Mouse (Mus musculus) MEL (cell line): ENCODE measurements around the gene Cblc. TPM values are rescaled to one million over a fixed set of nuclear protein-coding genes. Genes with fewer than 3 reads are reported as not detected.

Source experiments
- DNase-seq: peaks from one replicate; pipeline ENCODE4 v3.0.0; 2011; ENCODE audit warnings: low read depth, low spot score
- H3K27ac ChIP-seq: 2 replicates; pipeline ENCODE4 v1.5.1; 2012; ENCODE audit warnings: low read depth, mild to moderate bottlenecking, control low read depth, low read length, moderate library complexity; ENCODE audit not compliant: control insufficient read depth
- H3K27me3 ChIP-seq, 2 experiments: fragments of 150-350 bp in 1 of 2; sonication (generic) in 1 of 2; 2 replicates each; pipeline ENCODE4 v1.6.1; 2012; ENCODE audit warnings: low read length in 2 of 2, mild to moderate bottlenecking in 2 of 2, improper control_type of control experiment in 1 of 2, moderate library complexity in 1 of 2; ENCODE audit not compliant: insufficient read depth in 2 of 2, control insufficient read depth in 1 of 2
- H3K36me3 ChIP-seq, 2 experiments: 2 replicates each; pipeline ENCODE4 v1.6.1; 2012 to 2014; ENCODE audit warnings: low read length in 2 of 2, improper control_type of control experiment in 1 of 2, inconsistent platforms in 1 of 2, mild to moderate bottlenecking in 1 of 2; ENCODE audit not compliant: insufficient read depth in 2 of 2, control insufficient read depth in 1 of 2
- H3K4me1 ChIP-seq, 2 experiments: fragments of 150-350 bp in 1 of 2; sonication (generic) in 1 of 2; 2 replicates each; pipeline ENCODE4 v1.6.1; 2012; ENCODE audit warnings: low read length in 2 of 2, improper control_type of control experiment in 1 of 2, mild to moderate bottlenecking in 1 of 2; ENCODE audit not compliant: insufficient read depth in 2 of 2, control insufficient read depth in 1 of 2
- H3K4me3 ChIP-seq, 2 experiments: fragments of 150-350 bp in 1 of 2; sonication (generic) in 1 of 2; 2 replicates each; pipeline ENCODE4 v1.5.1; 2012; ENCODE audit warnings: low read depth in 2 of 2, low read length in 2 of 2, mild to moderate bottlenecking in 2 of 2, moderate library complexity in 2 of 2, control low read depth in 1 of 2, improper control_type of control experiment in 1 of 2; ENCODE audit not compliant: control insufficient read depth in 1 of 2, insufficient read depth in 1 of 2
- H3K79me2 ChIP-seq: 2 replicates; pipeline ENCODE4 v1.6.1; 2012; ENCODE audit warnings: mild to moderate bottlenecking, low read length, moderate library complexity; ENCODE audit not compliant: control insufficient read depth, poor library complexity, insufficient read depth
- H3K9ac ChIP-seq: 2 replicates; pipeline ENCODE4 v1.6.1; 2012; ENCODE audit warnings: low read depth, mild to moderate bottlenecking, control low read depth, low read length, moderate library complexity; ENCODE audit not compliant: control insufficient read depth, poor library complexity, severe bottlenecking
- H3K9me3 ChIP-seq: fragments of 150-350 bp; sonication (generic); replicated peaks from 2 replicates; pipeline ENCODE4 v1.6.1; 2012; ENCODE audit warnings: mild to moderate bottlenecking, low read length, improper control_type of control experiment, moderate library complexity; ENCODE audit not compliant: insufficient read depth
- BHLHE40 ChIP-seq: IDR thresholded peaks from 2 replicates; pipeline ENCODE4 v1.6.1; 2012; ENCODE audit warnings: low read depth, mild to moderate bottlenecking, inconsistent platforms, low read length, improper control_type of control experiment, borderline replicate concordance
- CHD1 ChIP-seq: IDR thresholded peaks from 2 replicates; pipeline ENCODE4 v1.6.1; 2012; ENCODE audit warnings: low read depth, mild to moderate bottlenecking, inconsistent platforms, low read length, improper control_type of control experiment
- CHD2 ChIP-seq: IDR thresholded peaks from 2 replicates; pipeline ENCODE4 v1.6.1; 2011; ENCODE audit warnings: low read length, improper control_type of control experiment
- CTCF ChIP-seq, 3 experiments: IDR thresholded peaks in 2 of 3; conservative IDR thresholded peaks in 1 of 3; 2 replicates each; pipeline ENCODE4 v1.5.1; 2011 to 2012; ENCODE audit warnings: low read length in 3 of 3, low read depth in 2 of 3, mild to moderate bottlenecking in 2 of 3, improper control_type of control experiment in 1 of 3, inconsistent platforms in 1 of 3, mixed read lengths in 1 of 3, moderate library complexity in 1 of 3; ENCODE audit not compliant: control insufficient read depth in 1 of 3, insufficient read depth in 1 of 3, poor library complexity in 1 of 3, severe bottlenecking in 1 of 3
- ELF1 ChIP-seq: IDR thresholded peaks from 2 replicates; pipeline ENCODE4 v1.6.1; 2014; ENCODE audit warnings: low read depth, mild to moderate bottlenecking, inconsistent platforms, low read length, improper control_type of control experiment, moderate library complexity
- EP300 ChIP-seq, 2 experiments: IDR thresholded peaks; 2 replicates each; pipeline ENCODE4 v1.6.1; 2011; ENCODE audit warnings: improper control_type of control experiment in 2 of 2, low read length in 2 of 2, low read depth in 1 of 2, mild to moderate bottlenecking in 1 of 2
- ETS1 ChIP-seq: IDR thresholded peaks from 2 replicates; pipeline ENCODE4 v1.6.1; 2012; ENCODE audit warnings: low read depth, mild to moderate bottlenecking, inconsistent platforms, low read length, improper control_type of control experiment, moderate library complexity
- GABPA ChIP-seq: IDR thresholded peaks from 2 replicates; pipeline ENCODE4 v1.6.1; 2012; ENCODE audit warnings: low read depth, mild to moderate bottlenecking, inconsistent platforms, low read length, improper control_type of control experiment, moderate library complexity
- GATA1 ChIP-seq: IDR thresholded peaks from 2 replicates; pipeline ENCODE4 v1.6.1; 2011; ENCODE audit warnings: low read depth, low read length, improper control_type of control experiment
- HCFC1 ChIP-seq: IDR thresholded peaks from 2 replicates; pipeline ENCODE4 v1.6.1; 2012; ENCODE audit warnings: low read depth, mild to moderate bottlenecking, inconsistent platforms, low read length, improper control_type of control experiment, moderate library complexity
- JUND ChIP-seq: IDR thresholded peaks from 2 replicates; pipeline ENCODE4 v1.6.1; 2011; ENCODE audit warnings: low read depth, mild to moderate bottlenecking, improper control_type of control experiment, low read length
- KAT2A ChIP-seq: conservative IDR thresholded peaks from 2 replicates; pipeline ENCODE4 v1.6.1; 2012; ENCODE audit warnings: low read depth, low read length, improper control_type of control experiment, inconsistent platforms
- MEF2A ChIP-seq: IDR thresholded peaks from 2 replicates; pipeline ENCODE4 v1.6.1; 2014; ENCODE audit warnings: low read depth, mild to moderate bottlenecking, inconsistent platforms, low read length, improper control_type of control experiment; ENCODE audit not compliant: poor library complexity, insufficient replicate concordance, severe bottlenecking; ENCODE audit errors: extremely low read depth
- MXI1 ChIP-seq: IDR thresholded peaks from 2 replicates; pipeline ENCODE4 v1.6.1; 2011; ENCODE audit warnings: mild to moderate bottlenecking, low read depth, low read length, improper control_type of control experiment
- MYB ChIP-seq: IDR thresholded peaks from 2 replicates; pipeline ENCODE4 v1.6.1; 2011; ENCODE audit warnings: mild to moderate bottlenecking, low read depth, low read length, improper control_type of control experiment
- MYC ChIP-seq: IDR thresholded peaks from 2 replicates; pipeline ENCODE4 v1.6.1; 2011; ENCODE audit warnings: low read depth, mild to moderate bottlenecking, low read length, improper control_type of control experiment, moderate library complexity
- NRF1 ChIP-seq: IDR thresholded peaks from 2 replicates; pipeline ENCODE4 v1.6.1; 2014; ENCODE audit warnings: low read depth, mild to moderate bottlenecking, inconsistent platforms, low read length, improper control_type of control experiment, moderate library complexity; ENCODE audit not compliant: poor library complexity, insufficient read depth, severe bottlenecking
- POLR2AphosphoS5 ChIP-seq: IDR thresholded peaks from 2 replicates; pipeline ENCODE4 v1.6.1; 2012; ENCODE audit warnings: low read depth, borderline replicate concordance, mild to moderate bottlenecking, inconsistent platforms, low read length, moderate library complexity, mixed read lengths
- RCOR1 ChIP-seq: IDR thresholded peaks from 2 replicates; pipeline ENCODE4 v1.6.1; 2012; ENCODE audit warnings: low read depth, mild to moderate bottlenecking, inconsistent platforms, low read length, improper control_type of control experiment
- SIN3A ChIP-seq: IDR thresholded peaks from 2 replicates; pipeline ENCODE4 v1.6.1; 2012; ENCODE audit warnings: low read length, improper control_type of control experiment, inconsistent platforms
- SMC3 ChIP-seq: IDR thresholded peaks from 2 replicates; pipeline ENCODE4 v1.6.1; 2011; ENCODE audit warnings: low read depth, low read length, improper control_type of control experiment
- TAL1 ChIP-seq: IDR thresholded peaks from 2 replicates; pipeline ENCODE4 v1.6.1; 2012; ENCODE audit warnings: mild to moderate bottlenecking, inconsistent platforms, low read length, moderate library complexity, mixed read lengths
- TBP ChIP-seq: IDR thresholded peaks from 2 replicates; pipeline ENCODE4 v1.8.0; 2011; ENCODE audit warnings: low read depth, low read length, improper control_type of control experiment
- TCF12 ChIP-seq: IDR thresholded peaks from 2 replicates; pipeline ENCODE4 v1.6.1; 2014; ENCODE audit warnings: low read depth, mild to moderate bottlenecking, inconsistent platforms, low read length, improper control_type of control experiment, moderate library complexity
- UBTF ChIP-seq: IDR thresholded peaks from 2 replicates; pipeline ENCODE4 v1.6.1; 2012; ENCODE audit warnings: low read depth, mild to moderate bottlenecking, inconsistent platforms, low read length, improper control_type of control experiment, moderate library complexity, borderline replicate concordance; ENCODE audit not compliant: insufficient read depth
- USF1 ChIP-seq: IDR thresholded peaks from 2 replicates; pipeline ENCODE4 v1.6.1; 2014; ENCODE audit warnings: low read depth, mild to moderate bottlenecking, inconsistent platforms, low read length, improper control_type of control experiment, moderate library complexity
- ZKSCAN1 ChIP-seq: IDR thresholded peaks from 2 replicates; pipeline ENCODE4 v1.6.1; 2012; ENCODE audit warnings: low read depth, mild to moderate bottlenecking, inconsistent platforms, low read length, improper control_type of control experiment, moderate library complexity
- ZMIZ1 ChIP-seq: IDR thresholded peaks from 2 replicates; pipeline ENCODE4 v1.6.1; 2012; ENCODE audit warnings: low read depth, mild to moderate bottlenecking, inconsistent platforms, low read length, improper control_type of control experiment, moderate library complexity
- ZNF384 ChIP-seq: IDR thresholded peaks from 2 replicates; pipeline ENCODE4 v1.6.1; 2012; ENCODE audit warnings: low read depth, mild to moderate bottlenecking, inconsistent platforms, low read length, improper control_type of control experiment
- polyA plus RNA-seq, 2 experiments: library from polyadenylated mRNA; stranded (reverse) in 1 of 2; unstranded in 1 of 2; fragments of >175 nt in 1 of 2; fragments of >200 nt in 1 of 2; gene quantifications; 2 replicates each; pipeline versions ENCODE4 v1.2.1 to v1.2.4; 2012; ENCODE audit warnings: low replicate concordance in 2 of 2, low read depth in 1 of 2; ENCODE audit not compliant: insufficient read length in 2 of 2, insufficient read depth in 1 of 2, missing spikeins in 1 of 2
- total RNA-seq: library from RNA; depleted of rRNA; stranded (reverse); fragments of 300-350 nt; gene quantifications from 2 replicates; pipeline ENCODE4 v1.2.3, GENCODE M21; 2012

Gene Cblc
- total and polyA plus RNA-seq, 3 experiments: not detected

- peaks cover 0 to 12% of the 10 kb centered on the region in 2 experiments; a peak in 2 of 4 replicates for H3K36me3 ChIP-seq
- peak overlapping the region; percentile 75 for H3K27ac ChIP-seq
- TF ChIP-seq ETS1: peak; percentile 79
- no peak for TF ChIP-seq KAT2A
- no peak for TF ChIP-seq MEF2A
- no peak for TF ChIP-seq ELF1
- peak; percentile 76 for TF ChIP-seq SIN3A
- 0 out of 2 replicates have a peak, but pooled peaks have one; percentile 36 for TF ChIP-seq HCFC1
- TF ChIP-seq POLR2AphosphoS5: no peak; the same call in 1 of the 2 replicates
- peak; percentile 93 for TF ChIP-seq RCOR1
- TF ChIP-seq CHD1: no peak
- peak; percentile 16; the same call in 1 of the 2 replicates for TF ChIP-seq MYB
- no peak for TF ChIP-seq GABPA
- TF ChIP-seq MYC: no peak
- TF ChIP-seq MXI1: peak; percentile 58; the same call in 1 of the 2 replicates
- no peak for TF ChIP-seq NRF1
- peak; percentile 90; the same call in 1 of the 2 replicates for TF ChIP-seq JUND
- no peak for TF ChIP-seq BHLHE40
- peak; percentile 91 for TF ChIP-seq GATA1
- TF ChIP-seq TAL1: peak; percentile 88
- no peak for TF ChIP-seq ZKSCAN1
- TF ChIP-seq ZMIZ1: no peak
- peak; percentile 43; the same call in 1 of the 2 replicates for TF ChIP-seq TBP
- TF ChIP-seq ZNF384: peak; percentile 36; the same call in 1 of the 2 replicates
- TF ChIP-seq CTCF (IDR thresholded peaks at IDR 0.05 in 2 of 3, conservative IDR thresholded peaks at IDR 0.05 in 1 of 3; ENCODE audit: control insufficient read depth in 1 of 3, insufficient read depth in 1 of 3, low read depth in 2 of 3, low read length in 3 of 3, poor library complexity in 1 of 3, severe bottlenecking in 1 of 3): no peak
- no peak for TF ChIP-seq SMC3
- TF ChIP-seq TCF12: peak; percentile 91
- no peak for TF ChIP-seq UBTF
- no peak for TF ChIP-seq USF1
- TF ChIP-seq EP300 (IDR thresholded peaks at IDR 0.05; ENCODE audit: low read depth in 1 of 2, low read length in 2 of 2): peak; percentile 88 to 92
- no peak for TF ChIP-seq CHD2
- TF ChIP-seq, all 39 proteins: peak for 13
- H3K9me3 ChIP-seq: no peaks in the 10 kb centered on the region
- H3K27me3 ChIP-seq: no peaks in the 10 kb centered on the region
- peaks cover 11 to 22% of the 10 kb centered on the region in 2 experiments for H3K4me1 ChIP-seq
- peak; percentile 94 for DNase-seq
- peak overlapping the region; percentile 2; the same call in 1 of the 2 replicates for H3K9ac ChIP-seq
- no peaks in the 10 kb centered on the region for H3K79me2 ChIP-seq
- H3K4me3 ChIP-seq: peak overlapping the region; percentile 8 to 13; a peak in 3 of 4 replicates
Measured at GRCm38 (mm10) chr7:19736389-19737057, 60.1 kb downstream of the Cblc start.
